Mouse (Mus musculus) spleen, postnatal 14 days (tissue): ENCODE measurements around the gene Atrnl1.
"Not testable (repeated sequence)": the region's sequence is repeated elsewhere in the genome, so short reads cannot be mapped to it uniquely, and the experiment has no call there.

Experiments used
- DNase-seq, 2 experiments: peaks; one replicate each; pipeline ENCODE4 v3.0.0; 2021 to 2022; ENCODE audit warnings: low spot score in 2 of 2

Gene Atrnl1

DNA sequence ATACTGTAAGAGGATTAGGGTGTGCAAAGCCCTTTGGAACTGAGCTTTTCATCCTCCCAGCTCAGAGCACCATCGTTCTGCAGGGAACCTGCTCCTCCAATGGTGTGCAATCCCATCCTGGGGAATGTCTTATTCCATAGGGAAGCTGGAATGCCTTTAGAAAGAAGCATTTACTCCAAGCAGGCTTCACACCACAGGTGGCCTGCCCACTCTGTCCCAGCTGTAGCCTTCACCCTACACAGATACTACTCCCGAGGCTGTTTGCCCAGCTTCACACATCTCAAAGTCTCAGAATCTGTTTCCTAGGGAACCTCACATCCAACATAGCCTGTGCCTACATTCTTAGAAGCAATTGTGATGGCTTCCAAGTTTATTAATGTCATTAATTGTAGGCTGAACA is 418.8 kb downstream of the Atrnl1 start:
- DNase-seq: no peak

DNA sequence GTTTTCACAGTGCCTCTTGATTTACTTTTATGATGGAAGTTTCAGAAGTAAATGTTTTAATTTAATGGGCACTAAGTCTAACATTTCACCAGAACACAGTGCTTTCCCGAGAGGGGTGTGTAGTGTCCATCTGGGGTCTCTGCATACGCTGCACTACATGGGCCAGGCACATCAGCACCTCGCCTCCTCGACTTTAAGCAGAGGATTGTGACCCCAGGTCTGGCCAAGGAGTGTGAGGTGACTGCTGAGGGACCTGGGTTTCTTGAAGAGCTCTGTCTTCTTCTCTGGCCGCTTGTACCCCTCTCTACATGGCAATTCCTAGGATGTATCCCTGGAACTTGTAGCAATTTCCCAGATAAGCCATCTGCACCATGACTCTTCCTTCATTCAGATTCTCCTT is 422.4 kb downstream of the Atrnl1 start:
- no peak for DNase-seq

DNA sequence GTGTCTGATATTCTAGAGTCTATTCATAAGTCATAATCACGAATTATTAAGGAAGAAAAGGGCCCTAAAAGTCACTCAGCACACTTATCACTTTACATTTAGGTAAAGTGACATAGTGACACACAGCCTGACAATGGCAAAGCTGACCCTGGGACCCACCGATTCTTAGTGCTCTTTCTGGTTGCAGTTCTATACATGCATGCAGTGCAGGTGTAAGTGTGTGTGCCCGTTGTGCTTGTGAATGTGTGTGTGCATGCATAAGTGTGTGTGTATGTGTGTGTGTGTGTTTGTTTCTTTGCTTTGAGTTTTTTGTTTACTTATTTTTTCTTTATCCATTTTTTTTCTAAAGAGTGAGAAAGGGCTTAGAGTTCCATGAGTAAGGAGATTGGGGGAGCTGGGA is 425.3 kb downstream of the Atrnl1 start:
- DNase-seq: no peak

DNA sequence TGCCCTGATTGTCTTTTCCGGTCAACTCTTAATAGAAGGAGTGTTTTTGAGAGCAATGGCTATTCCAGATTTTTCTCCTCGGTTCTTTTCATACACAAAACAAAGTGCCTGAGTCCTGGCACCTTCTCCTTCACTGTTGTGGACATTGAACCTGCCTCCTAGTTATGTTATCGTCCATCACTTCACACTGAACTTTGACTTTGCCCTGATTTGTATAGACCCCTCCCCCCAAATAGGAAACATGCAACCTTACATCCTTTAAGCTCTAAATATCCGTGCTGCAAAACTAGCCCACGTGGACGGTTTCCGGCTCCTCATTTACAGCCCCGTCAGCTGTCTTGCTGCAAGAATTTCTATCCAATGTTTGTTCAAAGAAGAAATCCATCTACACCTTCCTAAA is 432.3 kb downstream of the Atrnl1 start:
- DNase-seq: no peak

DNA sequence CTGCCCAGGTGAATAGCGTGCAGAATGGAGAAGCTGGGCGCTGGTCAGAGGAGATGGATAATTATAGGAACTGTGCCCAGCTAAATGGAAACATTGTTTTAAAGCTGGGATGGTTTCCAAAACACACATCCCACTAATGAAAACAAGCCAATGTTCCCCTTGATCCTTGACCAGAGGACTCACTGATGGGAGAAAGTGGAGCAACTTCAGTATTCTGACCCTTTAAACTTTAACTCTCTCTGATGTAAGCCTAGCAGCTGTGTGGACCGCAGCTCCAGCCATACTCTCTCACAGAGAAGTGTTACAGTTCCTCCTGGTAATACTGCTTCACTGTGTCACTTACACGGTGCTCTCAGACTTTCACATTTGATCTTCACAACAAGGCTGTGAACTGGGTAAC is 432.7 kb downstream of the Atrnl1 start:
- DNase-seq: no peak

DNA sequence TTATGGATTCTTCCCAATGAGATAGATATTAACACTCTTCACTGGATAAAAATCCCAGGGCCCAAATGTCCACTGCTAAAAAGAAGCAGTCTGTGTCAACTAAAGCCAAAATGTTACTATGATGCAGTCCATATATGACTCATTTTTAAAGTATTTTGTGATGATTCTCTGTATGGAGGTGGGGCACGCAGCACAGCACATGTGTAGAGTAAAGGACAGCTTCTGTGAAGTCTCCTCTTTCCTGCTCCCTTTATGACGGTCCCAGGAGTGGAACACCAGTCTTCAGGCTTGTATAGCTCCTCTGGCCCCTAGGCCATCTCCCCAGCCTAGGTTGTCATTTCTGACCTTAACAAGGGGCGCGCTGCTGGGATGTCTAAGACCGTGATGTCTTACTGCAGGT is 434.0 kb downstream of the Atrnl1 start:
- DNase-seq: no peak

DNA sequence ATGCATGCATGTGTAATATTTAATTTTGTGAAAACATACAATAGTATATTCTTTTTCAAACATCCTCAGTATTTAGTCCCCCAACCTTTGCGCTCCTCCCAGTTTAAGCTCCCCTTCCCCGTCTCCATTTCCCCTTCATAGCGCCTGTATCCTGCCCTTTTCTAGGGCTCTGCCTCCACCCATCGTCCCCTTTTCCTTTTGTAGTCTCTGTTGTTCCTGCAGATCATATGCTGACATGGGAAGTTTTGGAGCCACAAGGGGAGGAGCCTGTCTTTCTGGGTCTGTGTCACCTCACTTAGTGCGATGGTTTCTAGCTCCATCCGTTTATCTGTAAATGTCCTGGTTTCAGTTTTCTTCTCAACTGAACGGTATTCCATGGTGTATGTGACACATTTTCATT is 435.8 kb downstream of the Atrnl1 start:
- no peak for DNase-seq

DNA sequence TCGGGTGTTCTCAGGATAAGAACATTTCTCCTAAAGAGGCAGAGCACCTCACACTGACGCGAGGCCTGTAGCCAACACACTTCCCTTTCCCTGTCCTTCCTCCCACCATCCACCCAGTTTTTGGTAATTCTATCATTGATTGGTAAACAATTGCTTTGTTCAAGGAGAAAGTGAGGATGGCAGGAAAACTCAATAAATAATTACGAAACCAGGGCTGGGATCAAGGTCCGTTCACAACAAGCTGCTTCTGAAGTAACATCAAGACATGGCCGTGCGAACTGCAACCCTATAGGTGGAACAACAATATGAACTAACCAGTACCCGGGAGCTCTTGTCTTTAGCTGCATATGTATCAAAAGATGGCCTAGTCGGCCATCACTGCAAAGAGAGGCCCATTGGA is 439.6 kb downstream of the Atrnl1 start:
- DNase-seq: not testable (repeated sequence)

DNA sequence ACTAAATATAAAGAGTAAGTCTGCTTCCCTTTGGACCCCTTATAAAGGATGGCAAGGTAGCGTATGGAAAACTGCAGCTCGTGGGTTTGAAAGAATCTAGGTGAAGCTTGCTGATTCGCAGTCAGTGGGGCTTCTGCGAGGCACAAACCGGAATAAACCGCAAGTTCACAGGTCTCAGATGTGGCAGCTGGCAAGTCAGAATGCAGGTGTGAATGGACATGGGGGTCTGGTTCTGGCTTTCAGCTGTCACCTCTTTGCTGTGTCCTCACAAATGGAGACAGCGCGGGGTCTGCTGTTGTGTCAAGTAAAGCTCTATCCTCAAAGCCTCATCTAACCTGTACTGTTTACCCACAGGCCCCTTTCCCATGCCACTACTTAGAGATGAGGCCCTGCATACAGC is 440.2 kb downstream of the Atrnl1 start:
- DNase-seq: no peak

DNA sequence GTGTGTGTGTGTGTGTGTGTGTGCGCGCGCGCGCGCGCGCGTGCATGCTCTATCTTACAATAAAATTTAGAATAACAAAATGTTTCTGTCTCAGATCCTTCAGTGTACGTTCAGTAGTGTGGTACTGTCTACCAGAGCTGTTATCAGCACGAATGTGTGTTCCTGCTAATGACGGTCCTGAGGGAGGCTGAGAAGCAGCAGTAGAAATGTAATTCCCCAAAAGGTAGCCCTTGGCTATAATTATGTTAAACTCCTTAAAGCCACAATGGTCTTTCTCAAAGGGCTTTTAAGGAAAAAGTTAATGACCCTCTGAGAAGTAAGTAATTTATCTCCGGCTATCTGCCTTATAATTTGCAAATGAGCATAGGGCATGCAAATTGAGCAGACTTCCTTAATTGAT is 441.1 kb downstream of the Atrnl1 start:
- no peak for DNase-seq

DNA sequence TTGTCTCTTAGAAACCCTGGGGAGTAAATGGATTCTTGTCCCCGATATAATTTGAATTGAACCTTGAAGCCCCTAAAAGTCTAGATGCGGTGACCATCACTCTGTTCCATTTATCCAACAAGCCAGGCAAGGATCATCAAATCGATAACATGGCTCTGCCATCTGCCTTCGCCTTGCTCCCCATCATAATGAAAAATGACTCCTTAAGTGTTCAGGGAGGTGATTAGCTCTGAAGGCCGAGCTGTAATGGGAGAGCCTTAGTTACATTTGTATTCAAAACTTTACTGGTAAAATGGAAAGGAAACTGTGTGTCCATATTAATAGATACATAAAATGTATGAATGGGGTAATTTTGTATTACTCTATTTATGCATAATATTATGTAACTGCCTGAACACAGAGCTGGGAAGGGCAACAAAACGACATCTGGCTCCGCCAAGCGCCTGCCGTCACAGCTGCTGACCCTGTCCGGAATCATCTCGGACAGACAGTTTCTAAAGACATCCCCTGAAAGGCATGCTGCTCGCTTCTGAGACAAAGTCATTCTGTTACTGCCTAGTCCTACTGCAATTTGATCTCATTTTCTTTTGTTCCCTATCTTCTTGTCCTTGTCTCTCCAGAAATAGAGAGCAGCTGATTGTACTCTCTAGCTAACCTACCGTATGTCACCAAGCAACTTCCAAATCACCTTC is 441.8 kb downstream of the Atrnl1 start:
- DNase-seq: no peak

DNA sequence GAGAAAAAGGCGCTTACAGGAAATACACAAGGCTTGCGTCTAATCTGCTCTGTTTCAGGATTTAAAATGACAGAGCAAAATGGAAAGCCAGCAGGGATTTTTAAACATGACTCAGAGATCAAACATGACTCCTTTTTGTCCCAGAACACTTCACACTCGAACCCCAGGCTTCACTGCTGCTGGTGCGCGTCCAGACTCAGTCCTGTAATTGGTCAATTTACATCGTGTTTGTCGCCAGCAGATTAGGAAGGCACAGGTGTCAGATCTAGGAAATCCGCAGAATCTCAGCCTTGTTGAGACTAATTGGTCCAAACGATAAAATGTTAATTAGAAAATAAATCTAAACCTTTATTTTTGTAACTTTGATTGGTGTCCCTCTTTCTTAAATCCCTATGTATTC is 448.9 kb downstream of the Atrnl1 start:
- no peak for DNase-seq

DNA sequence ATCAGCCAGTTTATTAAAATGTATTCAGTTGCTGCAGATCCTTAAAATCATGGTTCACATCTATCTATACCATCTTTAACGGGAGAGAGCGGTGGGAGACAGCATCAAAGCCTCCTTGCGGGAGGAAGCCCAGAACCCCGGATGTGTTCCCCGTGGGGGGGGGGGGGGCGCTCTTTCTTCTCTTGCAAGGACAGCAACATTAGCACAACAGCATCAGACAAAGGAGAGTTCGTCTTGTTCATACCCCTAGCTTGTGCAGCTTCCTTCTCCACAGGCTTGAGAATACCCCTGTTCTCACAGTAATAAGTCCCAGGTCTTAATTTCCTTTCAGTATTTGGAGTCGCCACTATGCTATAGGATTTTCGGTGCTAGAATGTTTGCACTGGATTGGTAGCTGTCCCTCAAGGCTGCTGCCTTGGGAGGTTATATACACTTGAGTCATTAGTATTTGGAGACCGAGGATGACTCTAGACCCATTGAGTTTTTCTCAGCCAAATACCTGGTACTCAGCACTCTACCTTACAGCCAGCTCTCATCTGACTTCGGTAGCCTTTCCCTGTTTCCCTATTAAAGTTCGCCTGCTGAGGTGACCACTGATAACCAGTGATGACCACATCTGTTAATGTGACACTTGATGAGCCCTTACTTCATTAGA is 449.5 kb downstream of the Atrnl1 start:
- no peak for DNase-seq

DNA sequence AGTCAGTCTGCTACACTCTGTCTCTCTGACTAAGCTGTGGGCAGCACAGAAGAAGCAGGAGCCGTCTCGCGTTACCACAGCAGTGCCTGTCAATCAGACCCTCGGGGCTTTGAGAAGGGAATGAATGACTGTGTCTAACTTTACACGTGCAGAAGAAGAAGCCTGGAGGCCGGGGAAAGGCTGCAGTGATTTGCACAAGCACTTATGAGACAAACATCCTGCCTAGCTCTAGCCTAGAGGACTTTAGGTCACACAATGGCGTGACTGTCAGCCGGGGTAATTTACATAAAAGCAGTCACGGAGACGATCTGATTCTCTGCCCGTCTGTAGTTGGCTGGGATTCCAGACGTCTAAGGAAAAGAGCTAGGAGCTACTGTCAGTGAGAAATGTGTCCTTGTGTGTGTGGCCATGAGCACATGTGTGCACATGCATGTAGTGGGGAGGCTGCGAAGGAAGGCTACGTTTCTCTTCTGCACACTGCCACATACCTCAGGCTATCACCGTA is 450.1 kb downstream of the Atrnl1 start:
- no peak for DNase-seq

DNA sequence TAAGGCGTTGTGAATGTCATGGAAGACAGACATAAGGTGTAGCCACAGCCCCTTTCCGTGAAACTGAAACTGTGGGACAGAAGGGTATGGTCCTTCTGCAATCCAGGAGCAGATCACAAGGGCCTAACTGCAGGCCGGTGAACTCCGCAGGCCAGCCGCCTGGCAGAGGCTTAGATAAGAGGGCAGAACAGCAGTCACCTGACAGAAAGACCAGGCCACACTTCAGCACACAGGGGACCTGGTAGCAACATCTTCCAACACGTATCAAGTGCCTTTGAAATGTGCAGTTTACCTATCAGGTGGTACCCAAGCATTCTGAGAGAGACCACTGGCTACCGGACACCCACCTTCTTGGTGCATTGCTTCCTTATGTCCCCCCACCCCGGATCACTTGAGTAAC is 451.1 kb downstream of the Atrnl1 start:
- DNase-seq: no peak

DNA sequence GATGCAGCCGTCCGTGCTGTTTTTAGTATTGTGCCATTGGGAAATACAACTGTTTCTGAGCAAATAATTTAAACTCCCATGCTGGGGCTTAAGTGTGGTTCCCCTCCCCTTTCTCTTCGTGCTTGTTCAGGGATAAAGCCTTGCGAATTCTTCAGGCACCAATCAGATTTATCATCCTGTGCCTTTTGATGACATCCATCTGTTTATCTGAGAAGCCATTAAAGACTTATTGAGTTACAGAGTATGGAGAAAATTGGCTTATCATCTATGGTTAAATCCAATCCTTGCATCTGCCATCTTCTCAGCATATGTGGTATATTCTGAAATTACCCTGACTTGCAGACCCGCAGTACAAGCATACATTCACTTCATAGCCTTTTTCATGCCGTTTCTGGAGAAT is 452.7 kb downstream of the Atrnl1 start:
- no peak for DNase-seq

DNA sequence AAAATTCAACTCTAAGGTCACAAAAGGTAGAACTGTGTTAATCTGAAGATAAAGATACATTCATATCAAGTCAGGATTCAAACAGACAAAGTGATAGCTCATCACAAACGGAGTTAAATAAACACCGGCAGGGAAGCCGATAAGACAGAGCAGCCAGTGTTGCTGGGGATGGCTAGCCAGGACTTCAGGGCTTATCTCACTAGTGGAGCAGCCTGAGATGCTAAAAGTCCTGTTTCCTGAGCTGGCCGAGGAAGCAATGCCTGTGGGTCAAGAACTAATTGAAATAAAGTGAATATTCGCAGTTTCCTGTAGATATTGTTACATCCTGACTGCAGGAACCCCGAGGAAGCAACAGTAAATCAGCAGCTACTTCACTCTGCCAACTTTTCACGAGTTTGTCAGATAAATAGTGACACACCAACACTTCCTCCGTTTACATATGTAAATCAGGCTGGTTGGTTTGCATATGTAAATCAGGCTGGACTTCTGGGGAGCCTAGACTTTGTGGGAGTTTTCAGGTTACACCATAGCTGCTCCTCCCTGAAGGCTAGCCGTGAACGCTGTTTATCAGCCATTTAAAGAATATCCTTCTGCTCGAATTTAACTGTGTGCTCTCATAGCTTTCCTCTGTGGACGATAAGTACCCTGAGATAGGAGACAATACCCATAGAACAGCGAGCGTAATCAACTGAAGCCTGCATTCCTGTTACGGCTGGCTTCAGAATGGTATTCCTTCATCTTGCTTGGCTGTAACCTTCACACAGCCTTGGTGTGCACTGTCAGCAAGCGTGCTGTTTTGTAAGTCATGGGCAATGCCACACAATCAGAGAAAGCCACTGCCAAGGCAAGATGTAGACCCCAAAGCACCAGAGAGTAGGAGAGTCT is 453.5 kb downstream of the Atrnl1 start:
- no peak for DNase-seq

DNA sequence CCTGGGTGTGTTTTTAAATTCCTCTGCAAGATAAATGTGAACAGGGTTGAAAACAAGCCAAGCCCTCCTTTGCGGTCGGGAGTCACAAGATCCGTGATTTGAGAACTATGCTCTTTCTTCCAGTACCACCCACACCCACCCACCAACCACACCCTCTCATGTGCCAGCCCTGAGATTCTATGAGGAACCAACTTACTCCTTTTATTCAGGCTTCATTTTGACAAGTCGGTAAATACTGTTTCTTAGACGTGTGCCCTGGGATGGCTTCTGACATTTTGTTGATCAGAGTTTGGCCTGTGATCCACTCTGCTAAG is 454.1 kb downstream of the Atrnl1 start:
- DNase-seq: no peak

DNA sequence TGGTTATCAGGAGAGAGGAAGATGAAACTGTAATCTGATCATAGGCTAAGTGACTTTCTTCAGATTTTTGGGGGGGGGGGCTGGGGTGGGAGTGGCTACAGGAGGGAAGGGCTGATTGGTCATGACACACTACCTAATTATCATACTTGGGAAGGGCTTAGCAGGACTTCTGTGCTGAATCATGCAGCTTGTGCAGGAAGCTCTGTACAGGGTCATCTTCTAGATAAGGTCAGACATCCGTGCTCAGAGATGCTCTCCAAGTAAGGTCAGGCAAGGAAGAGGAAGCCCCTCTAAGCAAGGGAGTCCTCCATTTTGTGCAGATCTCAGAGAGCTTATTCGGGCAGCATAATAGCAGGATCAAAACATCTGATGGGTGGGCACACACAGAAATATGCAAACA is 454.7 kb downstream of the Atrnl1 start:
- no peak for DNase-seq

DNA sequence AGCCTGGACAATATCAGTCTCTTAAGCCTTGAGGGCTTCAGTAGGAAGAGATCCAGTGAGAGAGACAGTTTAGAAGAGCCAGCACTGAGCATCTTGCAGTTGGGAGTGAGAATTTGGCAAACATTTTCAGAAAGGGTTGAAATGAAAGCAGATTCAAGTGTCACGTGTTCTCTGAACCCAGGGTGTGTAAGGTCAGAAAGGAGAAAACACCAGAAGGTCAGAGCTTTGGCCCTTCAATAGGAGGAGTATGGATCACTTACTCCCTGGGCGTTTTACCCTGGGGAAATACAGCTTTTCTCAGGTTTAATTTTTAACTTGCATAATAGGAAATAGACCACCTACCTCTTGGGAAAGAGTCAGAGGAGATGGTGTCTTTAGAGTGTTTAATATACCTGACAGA is 457.3 kb downstream of the Atrnl1 start:
- no peak for DNase-seq

DNA sequence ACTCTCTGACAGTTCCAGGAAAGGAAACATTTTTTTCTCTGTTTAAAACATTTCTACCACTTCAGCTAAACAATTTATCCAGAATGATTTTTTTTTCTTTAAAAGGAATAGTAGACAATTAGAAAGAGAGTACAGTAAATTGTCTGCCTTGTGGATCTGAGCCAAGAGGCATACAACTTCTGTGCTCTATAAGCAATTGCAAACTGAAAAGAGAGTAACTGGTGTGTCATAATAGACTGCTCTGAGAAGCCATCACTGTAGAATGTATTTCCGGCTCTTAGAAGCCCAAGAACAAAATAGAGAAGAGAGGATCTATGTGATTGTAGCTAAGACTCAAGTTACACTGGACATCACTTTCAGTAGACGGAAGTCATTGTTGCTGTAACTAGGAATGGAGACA is 458.1 kb downstream of the Atrnl1 start:
- DNase-seq: no peak

DNA sequence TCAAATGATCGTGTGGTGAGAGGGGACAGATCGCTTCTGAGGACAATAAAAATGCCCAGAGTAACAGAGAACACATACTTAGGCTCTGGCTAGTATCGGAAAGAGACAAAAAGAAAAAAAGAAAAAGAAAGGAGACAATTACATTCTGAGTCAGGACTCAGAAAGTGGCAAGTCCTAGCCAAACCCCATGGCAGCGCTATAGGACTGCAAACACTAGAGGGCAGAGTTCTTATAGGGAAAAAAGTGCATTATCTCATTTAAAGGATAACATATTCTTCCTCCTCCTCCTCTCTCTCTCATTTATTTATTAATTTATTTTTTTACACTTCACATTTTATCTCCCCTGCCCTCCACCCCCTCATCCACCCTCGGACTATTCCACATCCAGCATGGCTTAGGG is 461.6 kb downstream of the Atrnl1 start:
- DNase-seq: no peak

DNA sequence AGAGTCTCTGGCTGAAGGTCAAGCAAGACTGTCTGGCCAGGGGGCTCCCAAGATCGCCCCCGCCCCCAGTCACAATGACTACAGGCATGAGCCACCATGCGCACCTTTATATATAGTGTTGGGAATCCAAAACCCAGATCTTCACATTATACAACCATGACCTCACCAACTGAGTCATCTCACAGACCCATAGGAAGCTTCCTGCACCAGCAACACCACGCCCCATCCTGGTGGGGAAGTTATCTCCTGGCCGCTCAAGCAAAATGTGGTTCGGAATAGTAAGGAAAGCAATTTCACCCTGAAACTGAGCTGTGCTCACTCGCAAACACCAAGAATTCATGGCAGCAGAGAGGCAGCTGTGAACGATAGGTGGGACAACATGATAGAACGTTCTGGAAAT is 462.0 kb downstream of the Atrnl1 start:
- DNase-seq: no peak
